Mouse (Mus musculus): ENCODE measurements around the gene Zbtb20.

The Zbtb20 gene

DNA sequence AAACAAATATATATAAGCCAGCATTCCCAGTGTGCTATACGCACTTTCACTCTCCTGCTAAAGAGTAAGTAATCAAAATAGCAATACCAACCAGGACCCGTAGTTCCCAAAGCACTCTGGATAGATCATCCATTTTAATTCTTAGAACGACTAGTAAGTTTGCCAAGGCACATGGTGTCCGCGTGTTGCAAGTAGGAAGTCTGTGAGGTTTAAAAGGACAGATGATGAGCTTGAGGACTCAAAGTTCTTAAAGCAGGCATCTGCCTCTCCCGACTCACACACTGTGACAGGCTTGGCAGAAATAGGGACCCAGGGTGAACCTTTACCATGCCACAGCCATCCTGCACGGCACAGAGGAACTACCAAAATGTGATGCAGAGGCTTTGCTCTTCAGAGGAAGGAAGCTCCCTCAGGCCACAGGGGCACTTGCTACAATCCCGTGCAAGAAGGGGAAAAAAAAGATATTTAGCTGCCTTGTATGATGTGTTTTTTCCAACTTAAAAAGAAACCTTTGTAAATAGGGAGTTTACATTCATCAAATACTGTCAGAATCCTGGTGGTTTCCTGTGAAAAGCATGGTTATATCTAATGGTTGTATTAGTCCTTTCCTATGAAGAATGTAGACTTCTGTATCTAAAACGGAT lies 619.6 kb downstream of the Zbtb20 start:
- DNase-seq = no peak

DNA sequence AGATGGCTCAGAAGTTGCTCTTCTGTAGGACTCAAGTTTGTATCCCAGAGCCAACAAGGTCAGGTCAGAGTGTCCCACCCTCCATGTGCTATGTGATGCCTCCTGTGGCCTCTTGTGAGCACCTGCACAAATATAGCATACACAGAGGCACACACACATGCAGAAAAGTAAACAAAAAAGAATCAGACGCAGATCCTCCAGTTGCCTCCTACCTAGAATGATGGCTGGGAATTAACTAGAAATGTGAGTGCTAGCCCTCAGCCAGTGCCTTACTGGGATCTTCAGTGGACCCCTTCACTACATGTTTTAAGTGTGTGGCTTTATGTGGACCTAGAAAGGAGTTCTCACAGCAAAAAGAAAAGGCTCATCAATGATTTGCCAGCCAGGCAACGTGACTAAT lies 621.4 kb downstream of the Zbtb20 start:
- no peak for DNase-seq

DNA sequence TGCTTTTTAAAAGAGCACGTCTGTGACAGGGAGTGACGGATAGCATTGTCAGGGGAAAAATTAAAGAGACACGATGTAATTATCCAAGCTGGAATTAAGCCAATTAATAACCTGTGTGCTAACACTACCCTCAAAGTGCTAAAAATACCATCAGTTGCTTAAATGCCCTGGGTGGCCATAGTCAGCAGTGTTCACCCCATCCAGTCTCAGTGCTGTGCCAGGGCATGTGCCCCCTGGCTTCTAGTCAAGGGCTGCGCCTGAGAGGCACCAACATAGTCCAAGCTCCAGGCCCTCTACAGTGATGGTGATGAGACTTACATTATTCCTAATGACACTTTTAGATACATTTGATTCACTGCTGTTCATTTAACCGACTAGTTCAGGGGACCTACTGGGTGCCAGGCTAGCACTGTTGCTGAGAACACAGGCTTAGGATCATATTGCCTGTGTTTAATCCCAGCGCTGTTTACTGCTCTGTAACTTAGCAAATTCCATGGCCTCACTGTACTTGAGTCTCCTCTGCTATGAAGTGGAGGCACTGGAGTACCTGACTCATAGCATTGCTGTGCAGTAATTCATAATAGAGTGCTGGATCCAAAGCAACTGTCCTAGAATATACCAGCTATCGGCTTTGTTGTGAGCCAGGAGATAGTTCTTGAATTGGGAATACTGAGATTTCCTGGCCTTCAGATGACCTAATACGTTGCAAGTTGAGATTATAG lies 624.6 kb downstream of the Zbtb20 start:
- DNase-seq = no peak

DNA sequence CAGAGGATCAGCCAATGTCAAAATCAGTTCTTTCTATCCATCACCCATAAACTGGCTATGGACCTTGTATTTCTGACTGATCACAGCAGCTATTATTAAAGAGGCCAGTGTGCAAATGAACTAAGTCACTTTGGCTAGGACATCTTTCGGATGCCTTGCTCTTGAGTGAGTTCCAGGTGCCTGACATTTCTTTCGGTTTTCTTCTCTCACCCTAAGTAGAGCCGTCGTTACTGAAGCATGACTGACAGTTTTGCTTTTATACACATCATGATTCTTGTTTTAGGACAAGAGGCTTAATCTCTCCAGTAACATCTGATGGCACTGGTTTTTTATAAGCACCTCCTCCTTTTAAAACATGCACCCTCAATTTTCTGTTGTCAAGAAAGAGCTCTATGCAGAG lies 625.6 kb downstream of the Zbtb20 start:
- DNase-seq = no peak

- no peak for DNase-seq
Measured at GRCm38 (mm10) chr16:43502339-43503009, 626.8 kb downstream of the Zbtb20 start.

DNA sequence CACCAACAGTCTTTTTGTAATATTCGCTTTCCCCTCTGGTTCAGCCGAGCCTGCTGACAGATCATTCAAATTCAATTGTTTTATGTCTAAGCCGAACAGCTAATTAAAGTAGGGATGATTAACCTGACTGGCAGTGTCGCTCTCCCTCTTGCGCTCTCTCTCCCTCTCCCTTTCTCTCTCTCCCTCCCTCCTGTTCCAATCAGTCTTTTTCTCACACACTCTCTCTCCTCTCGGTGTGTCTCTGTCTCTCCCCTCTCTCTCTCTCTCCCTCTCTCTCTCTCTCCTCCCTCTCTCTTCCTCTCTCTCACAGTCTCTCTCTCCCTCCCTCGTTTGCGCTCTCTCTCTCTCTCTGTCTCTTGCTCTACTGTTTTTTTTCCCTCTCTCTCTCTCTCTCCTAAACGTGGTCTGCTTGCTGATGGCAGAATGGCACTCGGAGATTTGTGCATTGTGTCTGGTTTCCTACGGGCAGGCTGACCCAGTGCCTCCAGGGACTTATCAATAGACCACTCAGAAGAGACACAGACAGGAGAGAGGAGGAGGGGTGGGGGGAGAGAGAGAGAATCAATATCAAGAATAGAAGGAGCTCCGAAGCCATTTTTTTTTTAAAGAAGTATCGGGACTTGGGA lies 627.4 kb downstream of the Zbtb20 start:
- DNase-seq = no peak

GRCm38 (mm10) chr16:43503636-43504010 lies 627.9 kb downstream of the Zbtb20 start:
- DNase-seq = no peak

- DNase-seq = peak; percentile 79
Measured at GRCm38 (mm10) chr16:43504151-43504550, 628.5 kb downstream of the Zbtb20 start.

- no peak for DNase-seq
Measured at GRCm38 (mm10) chr16:43504556-43504955, 628.9 kb downstream of the Zbtb20 start.

DNA sequence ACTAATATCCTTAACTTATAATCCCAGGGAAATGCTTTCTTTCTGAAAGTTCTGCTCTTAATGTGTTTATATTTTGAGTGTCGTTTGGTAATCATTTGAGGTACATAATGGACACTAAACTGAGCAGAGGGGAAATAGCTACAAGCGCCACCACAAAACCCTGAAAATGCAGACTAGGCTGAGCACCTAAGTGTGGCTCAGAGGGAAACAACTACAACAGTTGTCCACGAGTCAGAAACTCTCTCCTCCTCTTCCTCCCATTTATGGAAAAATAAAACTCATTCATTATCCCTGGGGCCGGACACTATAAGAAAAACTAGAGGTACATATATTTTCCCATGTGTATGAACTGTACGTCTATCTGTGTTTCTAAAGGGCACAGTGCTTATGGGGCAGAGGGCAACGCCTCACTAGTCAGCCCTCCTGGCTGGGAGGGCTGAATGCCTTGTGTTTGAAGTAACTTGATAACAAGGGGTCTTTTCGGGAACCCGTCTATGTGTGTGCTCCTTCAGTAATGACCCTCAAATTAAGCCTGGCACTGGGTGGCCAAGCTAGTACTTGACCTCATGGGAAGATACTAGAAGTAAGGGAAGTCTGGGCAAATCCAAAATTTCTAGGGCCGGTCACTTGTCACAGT lies 629.8 kb downstream of the Zbtb20 start:
- no peak for DNase-seq

DNA sequence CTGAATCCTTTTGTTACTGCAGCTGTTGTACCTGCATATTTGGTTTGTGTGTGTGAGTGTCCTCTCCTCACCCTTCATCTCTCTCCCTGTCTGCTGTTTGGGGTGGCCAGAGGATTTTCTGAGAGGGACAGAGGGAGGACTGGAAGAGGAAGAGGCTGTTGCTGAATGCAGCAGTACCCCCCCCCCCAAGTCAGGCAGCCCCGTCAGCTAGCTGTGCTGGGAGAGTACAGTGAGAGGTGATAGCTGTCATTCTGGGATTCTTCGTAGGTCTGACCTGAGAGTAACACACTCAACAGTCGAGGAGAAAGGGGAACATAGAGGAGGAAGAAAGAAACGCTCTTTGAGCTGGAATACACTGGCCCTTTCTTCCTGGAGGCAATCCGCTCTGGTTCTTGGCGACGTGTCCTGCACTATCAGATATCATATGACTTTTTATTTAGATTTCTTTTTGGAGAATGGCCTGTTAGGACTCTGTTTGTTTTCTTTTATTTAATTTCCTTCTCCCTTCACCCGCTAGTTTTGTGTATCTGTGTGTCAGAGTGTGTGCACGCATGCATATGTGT lies 630.6 kb downstream of the Zbtb20 start:
- no peak for DNase-seq

DNA sequence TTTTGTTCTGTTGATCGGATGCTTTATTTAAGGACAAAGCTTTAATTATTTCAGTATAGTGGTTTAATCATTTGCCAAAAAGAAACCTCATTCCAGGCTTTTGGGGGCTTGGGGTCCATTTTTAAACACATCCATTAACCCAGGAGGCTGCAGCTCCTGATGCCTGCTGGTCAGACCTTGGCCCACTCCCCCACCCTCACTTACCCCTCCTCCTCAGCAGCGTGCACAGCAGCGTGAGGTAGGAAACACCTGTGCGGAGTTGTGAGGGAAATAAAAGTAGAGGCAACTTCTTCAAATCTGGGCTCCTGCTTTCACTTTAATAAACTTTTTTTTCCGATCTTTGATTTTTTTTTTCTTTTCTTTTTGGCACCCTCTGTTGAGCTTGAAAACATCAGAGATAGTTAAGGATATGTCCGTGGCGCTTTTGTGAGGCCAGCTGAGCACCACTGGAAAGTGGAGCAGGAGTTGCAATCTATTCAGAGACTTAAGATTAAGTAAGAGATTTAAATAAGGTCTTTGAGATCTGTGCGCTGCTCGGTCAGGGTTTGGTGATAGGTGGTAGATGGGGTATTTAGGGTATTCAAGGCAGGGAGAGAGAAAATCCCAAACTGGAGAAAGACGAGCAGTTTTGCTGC lies 631.2 kb downstream of the Zbtb20 start:
- DNase-seq = no peak

DNA sequence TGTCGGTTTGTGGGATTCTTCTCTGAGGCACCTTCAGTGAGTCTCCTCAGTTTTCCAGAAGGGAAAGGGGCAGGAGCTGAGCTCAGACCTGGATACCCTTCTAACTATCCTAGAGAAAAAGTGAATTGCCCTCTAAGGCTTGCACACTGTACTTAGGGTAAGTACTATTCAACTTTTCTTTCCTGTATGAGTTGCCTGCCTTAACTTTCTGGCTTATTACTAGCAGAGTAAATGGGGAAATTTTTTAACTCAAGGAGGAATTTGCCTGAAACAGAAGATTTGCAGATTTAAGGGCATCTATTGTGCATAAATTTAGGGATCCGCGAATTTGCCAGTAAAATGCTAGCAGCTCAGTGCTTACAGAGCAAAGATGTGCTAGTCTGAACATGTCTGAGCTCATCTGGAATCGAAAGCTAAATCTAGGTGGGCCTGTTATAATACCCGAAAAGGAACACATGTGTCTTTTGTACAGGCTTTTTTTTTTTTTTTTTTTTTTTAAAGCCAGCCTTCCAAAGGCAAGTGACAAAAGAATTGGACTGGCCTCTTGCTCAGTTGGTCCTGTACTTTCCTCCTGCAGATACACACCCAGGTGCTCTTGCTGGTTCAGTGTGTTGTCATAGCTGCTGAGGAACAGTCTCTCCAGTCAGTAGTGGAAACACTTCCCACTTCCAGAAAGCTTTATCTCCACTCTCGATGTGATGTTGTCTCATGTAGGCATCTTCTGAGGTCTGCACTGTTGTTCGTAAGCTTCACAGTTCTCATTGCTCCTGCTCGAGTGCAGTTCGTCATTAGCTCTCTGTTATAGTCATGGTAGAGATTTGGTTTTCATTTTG lies 632.7 kb downstream of the Zbtb20 start:
- no peak for DNase-seq

GRCm38 (mm10) chr16:43510516-43510915 lies 634.8 kb downstream of the Zbtb20 start:
- DNase-seq = no peak

DNA sequence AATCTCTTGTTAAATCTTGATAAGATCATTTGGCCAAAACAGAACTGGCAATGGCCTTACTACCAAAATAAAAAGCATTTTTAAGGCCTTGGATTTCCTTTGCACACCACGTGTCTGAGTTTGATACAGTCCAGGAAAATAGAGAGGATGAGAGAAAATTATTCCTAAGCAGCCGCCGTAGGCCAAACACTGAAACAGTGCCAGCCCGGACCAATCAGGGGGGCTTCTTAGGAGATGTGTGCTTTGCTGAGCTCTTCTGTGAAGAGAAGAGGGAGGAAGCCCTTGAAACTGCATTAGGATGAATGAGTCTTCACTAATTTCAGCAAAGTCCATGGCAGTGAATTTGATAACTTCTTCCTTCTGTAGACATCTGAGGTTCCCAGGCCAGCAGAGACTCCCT lies 635.9 kb downstream of the Zbtb20 start:
- no peak for DNase-seq

DNA sequence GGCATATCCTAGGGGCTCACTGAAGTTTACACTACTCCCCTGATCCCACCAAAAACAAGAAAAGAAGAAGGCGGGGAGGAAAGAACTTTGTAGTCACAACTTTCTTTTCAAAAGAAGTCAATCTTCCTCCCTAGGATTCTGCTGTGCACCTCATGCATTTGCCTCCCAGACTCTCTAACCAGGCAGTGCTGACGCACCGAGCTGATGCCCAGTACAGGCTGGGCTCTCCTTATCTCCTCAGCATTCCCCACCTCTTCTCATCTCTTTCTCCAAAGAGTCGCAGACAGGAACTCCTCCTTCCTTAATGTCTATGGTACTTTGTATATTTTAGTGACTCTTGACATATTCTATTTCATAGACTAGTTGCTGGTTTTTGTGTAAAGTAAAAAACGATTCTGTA lies 638.3 kb downstream of the Zbtb20 start:
- no peak for DNase-seq

GRCm38 (mm10) chr16:43515538-43515937 lies 639.9 kb downstream of the Zbtb20 start:
- no peak for DNase-seq

- no peak for DNase-seq
Measured at GRCm38 (mm10) chr16:43520274-43520673, 644.6 kb downstream of the Zbtb20 start.

DNA sequence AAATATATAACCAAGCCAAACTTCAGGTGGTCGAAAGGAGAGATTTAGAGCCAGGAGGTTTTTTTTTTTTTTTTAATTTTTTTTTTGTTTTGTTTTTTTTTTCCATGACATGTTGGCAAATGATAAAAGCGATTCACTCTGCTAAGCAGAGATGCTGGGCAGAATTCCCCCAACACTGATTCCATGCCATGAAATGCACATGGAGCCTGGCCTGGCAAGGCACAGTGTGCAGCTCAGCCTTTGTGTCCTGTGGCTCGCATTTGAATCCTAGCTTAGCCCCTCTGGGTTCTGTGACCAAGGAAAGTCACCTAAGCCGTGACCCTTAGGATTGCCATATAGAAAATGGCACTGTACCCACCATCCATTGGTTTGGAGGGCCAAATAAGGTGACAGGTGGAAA lies 646.8 kb downstream of the Zbtb20 start:
- DNase-seq = no peak

DNA sequence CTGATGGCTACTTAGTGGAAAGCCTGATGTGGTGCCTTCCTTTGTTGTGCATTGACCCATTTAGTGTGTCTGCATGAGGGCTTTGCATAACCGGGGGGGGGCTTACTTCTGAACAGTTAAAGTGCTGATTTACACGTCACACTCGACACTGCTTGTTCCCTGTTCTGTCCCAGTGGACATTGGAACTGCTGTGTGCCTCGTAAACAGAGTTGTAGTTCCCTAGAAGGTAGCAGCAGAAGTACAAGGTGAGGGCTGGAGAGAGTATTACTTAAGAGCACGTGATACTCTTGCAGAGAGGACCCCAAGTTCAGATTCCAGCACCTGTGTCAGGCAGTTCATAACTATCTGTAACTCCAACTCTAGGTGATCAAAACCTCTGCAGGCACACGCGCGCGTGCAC lies 648.5 kb downstream of the Zbtb20 start:
- no peak for DNase-seq

DNA sequence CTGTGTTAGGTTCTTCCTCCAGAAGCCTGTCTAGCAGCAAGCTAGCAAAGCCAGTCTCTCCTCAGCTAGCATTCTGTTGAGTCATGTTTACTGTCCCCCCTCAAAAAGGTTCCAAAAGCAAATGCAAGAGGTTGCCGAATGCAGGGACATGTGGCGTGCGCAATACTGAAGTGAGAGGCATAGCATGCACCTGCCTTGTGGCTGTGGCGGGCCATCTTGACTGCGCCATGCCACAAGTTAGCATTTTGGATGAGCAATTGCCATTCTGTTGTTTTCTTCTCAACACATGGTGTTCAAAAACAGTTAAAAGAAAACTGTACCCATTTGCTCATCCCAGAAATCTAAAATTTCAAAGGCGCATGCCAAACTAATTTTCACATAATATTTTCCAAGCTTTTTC lies 649.9 kb downstream of the Zbtb20 start:
- no peak for DNase-seq

DNA sequence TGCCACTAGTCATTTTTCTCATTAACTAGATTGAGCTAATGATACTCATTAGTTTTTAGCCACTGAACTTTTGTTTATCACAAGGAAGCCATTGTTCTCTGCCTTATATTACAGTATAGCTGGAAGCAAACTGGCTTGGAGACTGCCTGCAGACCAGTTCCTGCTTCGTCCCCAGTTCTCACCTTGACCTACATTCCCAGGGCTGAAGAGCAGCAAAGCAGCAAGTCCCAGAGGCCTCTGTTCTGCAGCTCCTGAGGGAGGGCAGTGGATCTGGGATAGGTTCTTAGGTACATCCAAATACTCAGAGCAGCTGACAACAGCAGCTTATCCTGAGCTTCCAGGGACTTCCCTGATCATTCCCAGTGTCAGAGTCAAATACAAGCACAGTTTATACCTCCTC lies 652.6 kb downstream of the Zbtb20 start:
- no peak for DNase-seq

Data from lung, postnatal 14 days (tissue).